Mouse (Mus musculus) cerebellum, postnatal 4 days (tissue): ENCODE measurements around the gene Itpr2.

Source experiments
- DNase-seq, 2 experiments: peaks; one replicate each; pipeline ENCODE4 v3.0.0; 2022; ENCODE audit warnings: low spot score in 2 of 2, mixed read lengths in 1 of 2

Gene Itpr2

DNA sequence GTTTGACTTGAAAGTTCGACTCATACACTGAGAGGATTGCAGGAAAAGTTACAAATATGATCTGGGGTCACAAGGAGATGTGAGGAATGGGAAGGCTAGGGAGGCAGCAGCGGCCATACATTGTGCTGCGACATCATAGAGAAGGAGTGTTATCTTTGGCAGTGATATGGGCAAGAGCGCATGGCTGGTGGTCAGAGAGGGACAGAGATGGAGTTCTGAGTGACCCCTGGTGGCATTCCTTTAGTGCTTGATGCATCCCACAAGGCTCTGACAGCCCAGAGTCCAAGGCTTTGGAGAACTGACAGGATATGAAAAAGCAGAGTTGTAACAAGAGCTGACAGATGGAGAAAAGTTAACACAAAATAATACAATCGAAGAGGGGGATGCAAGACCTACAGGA lies 334.8 kb downstream of the Itpr2 start:
- no peak for DNase-seq

DNA sequence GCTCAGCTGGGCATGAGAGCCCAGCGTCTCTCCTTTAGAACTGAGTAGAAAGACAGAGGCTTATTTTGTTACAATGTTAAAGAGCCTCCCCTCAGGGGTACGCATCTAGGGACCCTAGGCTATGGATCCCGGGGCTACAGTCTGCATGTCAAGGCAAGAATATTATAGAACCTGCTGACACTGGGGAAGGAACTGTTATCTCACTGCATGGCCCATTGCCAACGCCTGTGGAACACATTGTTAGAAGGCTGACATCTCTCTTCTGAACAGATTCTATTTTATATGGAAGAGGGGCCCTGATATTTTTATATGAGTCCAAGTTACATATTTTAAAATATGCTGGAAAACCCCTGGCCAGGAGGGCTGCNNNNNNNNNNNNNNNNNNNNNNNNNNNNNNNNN lies 342.4 kb downstream of the Itpr2 start:
- DNase-seq = no peak

DNA sequence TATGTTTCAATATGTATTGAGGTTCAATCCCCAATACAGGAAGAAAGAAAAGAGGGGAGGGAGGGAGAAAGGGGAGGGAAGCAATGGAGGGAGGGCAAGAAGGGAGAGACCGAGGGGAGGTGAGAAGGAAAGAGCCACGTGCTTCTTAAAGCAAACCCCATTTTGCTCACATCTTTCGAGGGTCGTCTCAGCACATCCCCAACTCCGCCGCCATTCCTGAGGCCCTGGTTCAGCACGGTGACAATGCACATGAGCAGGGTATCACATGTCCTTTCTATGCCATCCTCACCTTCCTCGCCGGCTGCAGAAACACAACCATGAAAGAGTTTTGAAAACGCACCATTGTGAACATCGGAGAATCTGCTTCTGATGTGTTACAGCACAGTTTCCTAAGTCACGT lies 343.3 kb downstream of the Itpr2 start:
- no peak for DNase-seq

DNA sequence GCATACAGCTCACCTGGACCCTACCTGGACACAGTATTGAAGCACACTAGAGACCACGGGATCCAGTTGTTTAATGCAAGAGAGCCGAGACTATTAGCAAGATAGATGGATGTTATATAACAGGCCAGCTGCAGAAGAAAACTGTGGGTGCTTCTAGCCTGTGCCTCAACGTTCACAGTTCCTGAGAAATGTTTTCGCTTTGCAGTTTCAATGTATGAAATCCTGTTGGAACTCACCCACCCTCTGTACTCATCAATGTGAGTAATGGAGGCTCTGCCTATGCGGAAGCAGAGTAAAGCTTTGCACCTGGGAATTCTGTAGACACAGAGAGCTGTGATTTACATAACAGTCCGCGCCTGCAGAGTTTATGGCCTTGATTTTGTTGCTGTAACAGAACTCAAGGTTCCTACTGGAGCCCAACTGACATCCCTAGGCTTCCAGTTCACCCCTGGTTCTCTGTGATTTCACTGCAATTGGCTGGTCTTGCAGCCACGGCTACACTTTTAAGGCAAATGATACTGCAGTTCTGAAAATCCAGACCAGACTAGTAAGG lies 344.0 kb downstream of the Itpr2 start:
- DNase-seq = no peak

DNA sequence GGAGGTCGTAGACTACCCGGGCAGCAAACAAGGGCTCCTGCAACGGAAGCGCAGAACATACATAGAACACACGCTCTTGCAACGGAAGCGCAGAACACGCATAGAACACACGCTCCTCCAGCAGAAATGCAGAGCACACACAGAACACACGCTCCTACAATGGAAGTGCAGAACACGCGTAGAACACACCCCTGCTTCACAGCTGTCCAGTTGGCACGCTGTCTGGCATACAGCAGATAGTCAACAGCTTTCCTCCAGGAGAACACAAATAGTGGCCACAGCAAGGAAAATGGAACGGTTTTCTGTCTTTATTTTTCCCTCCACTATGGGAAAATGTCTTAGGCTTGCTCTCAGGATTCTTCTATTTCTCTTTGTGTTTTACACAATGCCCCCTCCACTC lies 344.9 kb downstream of the Itpr2 start:
- no peak for DNase-seq

DNA sequence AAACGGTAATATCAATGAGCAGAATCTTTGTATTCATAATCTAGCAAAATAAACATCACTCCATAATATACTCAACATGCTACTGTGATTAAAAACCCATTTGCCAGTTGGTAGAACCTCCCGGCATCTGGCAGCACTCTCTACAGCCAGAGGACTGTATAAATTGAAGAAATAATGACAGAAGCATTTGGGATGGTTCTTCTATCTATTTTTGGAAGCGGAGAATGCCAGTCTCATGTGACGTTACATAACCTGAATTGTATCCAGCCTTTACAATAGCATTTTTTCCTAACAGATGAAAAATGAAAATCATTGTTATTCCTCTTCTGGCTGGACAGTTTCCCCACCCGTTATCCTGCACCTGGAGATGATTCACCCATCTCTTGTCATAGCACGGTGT lies 345.5 kb downstream of the Itpr2 start:
- DNase-seq = no peak

DNA sequence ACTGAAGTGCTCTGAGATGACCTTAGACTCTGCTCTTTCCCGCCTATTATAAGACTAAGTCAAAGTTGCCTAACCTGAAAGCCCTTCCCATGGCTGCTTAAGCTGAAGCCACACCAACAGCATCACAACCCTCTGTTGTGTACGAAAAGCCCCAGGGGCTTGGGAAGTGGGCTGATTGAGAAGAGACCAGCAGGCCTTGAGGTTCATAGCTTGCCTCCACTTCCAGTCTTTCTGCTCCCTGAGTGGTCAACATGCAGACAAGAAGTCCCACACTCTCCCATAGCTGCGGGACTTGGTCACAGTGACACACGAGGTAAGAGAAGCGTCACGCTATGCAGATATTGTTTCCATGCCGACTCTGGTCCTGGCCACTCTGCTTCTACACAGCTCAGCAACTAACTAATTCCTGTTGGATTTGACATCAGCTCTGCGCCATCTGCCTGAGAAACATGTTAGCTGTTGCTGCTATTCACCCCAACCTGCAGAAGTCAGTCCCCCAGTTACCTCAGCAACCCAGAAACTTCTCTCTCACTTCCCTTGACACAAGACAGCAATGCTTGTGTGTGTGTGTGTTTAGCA lies 346.8 kb downstream of the Itpr2 start:
- DNase-seq = no peak

DNA sequence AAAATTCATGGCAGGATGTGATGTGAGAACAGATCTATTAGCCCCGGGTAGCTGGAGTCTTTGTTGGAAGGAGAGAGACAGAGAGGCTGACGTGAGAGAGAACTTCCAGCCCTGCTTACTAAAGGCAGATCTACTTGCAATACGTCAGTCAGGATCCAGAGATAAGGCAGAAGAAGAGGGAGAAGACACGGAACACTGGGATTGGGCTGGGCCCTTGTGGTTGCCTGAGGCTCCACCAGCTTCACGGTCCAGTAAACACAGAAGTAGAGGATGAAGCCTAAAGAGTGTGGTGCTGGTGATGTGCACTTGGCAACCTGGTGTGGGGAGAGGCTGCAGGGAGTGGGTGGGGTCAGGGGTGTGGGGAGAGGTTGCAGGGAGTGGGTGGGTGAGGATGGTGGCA lies 349.2 kb downstream of the Itpr2 start:
- no peak for DNase-seq

DNA sequence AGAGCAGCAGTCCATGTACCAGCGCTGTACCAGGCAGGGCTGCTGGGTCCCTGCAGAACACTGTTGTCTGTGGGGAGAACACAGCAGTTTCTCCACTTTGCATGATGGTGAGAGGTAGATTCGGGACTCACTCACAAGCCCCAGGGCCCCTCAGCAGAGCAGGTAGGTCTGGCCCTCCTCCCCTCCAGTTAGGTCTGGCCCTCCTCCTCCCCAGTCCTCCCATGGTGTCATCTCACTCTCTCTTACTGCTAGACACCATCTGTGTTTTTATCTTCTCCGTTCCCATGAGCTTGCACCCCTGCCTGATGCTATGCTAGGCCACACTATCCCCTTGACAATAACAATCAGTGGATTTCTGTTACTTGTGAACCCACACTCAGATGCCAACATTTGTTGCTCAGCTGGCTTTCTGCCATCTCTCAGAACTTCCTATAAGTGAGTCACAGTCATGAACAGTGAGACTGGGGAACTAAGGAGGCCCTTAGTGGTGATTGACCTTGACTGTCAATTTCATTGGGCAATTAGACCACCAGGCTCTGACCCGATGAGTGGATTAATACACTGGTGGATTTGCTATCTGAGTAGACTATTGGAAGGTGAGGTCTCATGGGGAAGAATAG lies 360.9 kb downstream of the Itpr2 start:
- DNase-seq = no peak

DNA sequence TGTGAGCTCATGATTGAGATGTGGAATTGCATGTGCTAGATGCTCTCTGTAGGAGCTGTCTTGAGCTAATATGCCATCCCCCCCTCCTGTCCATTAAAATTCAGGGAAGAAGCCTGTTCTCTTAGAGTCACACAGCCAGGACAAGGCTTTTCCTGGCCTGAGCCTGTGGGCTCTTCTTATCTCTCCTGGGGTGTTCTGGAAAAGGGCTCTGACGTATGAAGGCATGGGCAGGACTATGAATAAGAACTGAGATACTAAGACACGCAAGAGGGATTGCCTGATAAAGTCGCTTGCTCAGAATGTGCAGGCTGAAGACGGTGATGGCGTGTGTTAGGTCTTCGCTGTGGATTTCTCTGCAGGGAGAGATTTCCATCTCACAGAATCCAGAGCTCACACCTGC lies 361.9 kb downstream of the Itpr2 start:
- DNase-seq = no peak

DNA sequence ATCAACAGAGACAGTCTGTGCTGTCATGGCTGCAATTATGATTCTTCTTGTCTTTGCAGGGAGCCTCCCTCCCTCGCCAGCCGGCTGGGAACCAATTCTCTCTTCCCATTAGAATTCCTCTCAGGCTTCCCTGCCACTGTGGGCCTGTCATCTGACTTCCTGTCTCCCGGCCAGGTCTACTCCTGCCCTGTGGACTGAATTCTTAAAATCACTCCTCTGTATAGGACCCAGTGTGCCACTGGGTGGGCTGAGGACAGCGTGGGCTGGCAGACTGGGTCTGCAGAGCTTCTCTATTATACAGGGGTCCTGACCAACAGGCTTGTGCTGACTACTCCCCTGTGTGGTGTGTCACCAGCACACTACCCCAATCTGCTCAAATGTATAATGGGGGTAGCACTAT lies 365.4 kb downstream of the Itpr2 start:
- DNase-seq = peak in 1 of 2 experiments; percentile 39

DNA sequence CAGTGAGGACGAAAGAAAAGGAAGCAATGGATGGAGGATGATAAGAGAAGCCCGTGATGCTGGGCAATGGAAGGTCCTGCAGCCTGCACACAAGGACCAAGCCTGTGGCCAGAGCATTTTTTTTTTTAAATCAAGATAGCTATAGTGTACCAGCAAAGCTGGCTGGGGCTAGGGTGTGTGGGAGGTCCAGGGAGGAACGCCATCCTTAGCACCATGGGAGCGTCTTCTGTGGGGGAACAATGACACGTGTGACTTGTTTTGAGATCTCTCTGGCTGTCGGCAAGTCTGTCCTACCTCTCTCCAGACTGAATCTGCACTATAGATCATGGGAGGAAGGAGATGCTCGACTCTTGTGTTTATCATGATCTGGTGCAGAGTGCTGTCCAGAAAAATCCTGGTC lies 365.8 kb downstream of the Itpr2 start:
- no peak for DNase-seq

DNA sequence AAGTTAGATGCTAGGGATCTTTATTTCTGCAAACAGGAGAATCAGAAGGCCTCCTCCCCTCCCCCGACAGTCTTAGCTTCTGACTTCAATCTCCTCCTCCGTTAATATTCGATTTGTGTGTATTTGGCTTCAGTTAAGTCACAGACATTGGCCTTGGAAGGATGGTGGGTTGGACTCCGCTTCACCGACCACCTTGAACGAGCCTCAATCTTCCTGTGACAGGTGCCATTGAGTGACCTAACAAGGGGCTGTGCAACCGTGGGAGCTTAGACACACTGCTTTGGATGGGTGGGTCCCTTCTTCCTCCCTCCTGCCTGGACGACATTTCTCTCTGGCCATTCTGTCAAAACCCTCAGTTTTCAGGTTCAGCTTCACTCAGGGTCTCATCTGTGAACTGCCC lies 366.7 kb downstream of the Itpr2 start:
- no peak for DNase-seq

DNA sequence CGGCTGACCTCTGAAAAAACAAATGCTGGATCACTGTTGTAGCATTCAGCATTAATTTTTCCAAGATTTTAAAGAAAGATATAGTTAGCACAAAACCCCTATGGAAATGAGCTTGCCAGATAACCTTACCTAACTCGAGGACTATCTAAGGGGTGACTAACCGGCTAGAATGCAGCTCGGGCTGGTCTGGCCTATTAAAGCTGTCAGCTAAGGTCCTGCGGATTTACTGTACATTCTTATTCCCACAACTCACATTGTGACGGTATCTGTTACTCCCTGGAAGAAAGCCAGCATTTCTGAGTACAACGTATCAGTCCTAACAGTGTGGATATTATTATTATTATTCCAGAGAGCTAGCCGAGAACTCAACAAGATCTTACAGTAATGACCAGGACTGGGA lies 368.1 kb downstream of the Itpr2 start:
- no peak for DNase-seq

DNA sequence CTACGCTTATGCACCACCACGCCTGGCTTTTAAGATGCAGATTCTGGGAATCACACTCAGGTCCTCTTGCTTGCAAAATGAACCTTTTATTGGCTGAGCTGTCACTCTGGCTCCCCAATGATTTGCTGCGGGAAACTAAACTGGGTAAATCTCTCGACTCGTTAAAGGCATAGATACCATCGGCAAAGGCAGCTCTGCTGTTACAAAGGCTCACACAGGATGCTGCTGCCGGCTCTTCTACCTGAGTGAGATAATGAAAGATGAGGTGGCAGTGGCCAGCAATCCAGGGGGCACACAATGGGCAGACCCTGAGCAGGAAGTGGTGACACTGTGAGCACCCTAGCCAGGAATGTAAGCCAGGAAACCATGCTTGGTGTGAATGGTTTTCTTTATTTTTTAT lies 373.0 kb downstream of the Itpr2 start:
- no peak for DNase-seq

DNA sequence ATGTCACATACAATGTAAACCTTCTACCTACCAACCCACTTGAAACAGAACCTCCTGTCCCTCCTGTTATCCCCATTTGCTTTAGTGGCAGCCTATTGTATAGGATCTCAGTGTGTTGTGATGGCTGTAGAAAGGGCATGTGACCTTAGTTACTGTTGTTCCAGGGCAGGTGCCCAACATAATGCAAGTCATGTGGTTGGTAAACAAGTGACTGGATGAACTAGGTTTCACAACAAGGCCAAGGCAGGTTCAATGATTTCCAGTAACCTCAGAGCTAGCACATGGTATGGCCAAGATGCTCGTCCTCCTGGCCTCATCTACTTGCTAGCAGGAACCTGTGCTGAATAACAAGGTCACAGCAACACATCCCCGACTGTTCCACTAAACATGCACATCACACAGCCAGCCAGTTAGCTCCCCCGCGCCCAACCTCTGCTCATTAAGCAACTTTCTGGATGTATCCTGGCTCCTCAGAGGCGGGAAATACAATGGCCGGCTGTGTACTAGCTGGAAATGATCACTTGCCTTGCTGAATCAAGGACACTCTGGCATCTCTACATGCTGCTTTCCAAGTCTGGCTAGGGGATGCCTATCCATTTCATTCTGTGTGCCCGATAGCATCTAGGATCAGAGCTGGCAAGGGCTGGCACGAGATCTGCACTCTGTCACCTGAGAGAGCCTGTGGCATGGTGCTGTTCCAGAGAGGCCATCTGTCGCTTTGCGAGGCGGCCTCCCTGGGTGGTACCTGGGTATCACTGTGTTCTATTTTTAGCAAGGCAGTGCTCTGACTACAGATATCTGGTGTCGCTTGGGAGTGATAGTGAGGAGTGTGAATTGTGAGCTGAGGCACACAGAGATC lies 375.0 kb downstream of the Itpr2 start:
- no peak for DNase-seq

DNA sequence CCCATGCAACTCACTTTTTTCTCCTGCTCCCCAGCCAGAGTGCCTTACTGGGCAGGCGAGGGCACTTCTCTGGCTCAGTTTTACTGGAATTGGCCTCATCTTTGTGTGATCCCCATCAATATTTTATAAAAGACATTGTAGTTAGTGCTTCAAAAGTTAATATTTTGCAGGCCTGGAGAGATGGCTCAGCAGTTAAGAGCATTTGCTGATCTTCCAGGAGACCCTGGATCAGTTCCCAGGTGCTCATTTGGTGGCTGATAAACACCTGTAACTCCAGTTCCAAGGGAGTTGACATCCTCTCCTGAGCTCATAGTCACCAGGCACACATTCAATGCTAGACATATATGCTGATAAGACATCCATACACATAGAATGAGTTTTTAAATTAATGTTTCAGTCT lies 376.4 kb downstream of the Itpr2 start:
- DNase-seq = no peak

DNA sequence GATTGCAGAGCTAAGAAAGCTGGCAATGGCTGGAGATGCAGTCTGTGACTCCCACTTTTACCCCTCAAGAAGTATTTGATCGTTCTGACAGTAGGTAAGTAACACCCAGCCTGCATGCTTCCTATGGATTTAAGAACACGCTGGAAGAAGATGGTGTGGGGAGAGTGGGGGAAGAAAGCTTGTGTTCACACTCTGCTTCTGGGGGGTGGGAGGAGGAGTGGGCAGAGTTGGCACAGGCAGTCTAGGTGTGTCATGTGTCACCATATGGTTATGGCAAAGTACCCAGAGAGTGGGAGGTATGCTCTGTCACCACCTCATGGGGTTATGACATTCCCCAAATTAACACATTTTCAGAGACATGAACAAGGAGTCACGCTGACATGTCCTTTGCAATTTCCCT lies 377.5 kb downstream of the Itpr2 start:
- no peak for DNase-seq

DNA sequence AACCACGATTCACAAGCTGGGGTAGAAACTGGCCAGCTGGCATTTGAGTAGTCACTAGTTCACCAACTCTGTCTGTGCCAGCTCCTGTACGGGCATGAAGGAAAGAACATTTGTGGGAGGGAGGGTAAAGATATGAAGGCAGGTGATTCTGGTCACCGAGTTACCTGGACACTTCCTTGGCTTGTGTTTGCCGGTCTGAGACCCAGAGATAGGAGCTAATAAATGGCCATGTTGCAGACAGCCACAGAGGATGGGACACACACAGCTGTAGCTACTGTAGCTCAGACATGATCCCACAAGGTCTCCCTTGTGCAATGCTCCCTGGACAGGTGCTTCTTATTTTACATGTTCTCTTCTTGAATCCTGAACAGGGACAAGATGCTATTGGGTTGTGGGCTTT lies 378.4 kb downstream of the Itpr2 start:
- no peak for DNase-seq

DNA sequence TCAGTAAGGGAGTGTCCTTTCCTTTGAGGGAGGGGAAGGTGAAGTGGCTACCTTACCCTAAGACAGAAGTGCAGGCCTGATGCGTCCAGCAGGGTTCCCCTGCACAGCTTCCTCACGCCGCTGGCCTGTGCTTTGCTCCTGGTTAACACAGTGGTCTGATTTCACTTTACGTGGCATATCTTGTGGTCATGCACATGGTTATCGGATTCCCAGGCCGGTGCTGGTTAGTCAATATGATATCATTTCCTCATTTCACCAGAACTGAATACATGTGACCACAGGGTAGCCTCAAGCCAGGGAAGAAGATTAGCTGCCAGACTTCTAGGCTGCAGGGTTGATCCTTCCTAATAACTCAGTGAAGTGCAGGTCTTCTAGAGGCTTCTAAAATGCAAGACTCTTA lies 381.9 kb downstream of the Itpr2 start:
- DNase-seq = no peak

DNA sequence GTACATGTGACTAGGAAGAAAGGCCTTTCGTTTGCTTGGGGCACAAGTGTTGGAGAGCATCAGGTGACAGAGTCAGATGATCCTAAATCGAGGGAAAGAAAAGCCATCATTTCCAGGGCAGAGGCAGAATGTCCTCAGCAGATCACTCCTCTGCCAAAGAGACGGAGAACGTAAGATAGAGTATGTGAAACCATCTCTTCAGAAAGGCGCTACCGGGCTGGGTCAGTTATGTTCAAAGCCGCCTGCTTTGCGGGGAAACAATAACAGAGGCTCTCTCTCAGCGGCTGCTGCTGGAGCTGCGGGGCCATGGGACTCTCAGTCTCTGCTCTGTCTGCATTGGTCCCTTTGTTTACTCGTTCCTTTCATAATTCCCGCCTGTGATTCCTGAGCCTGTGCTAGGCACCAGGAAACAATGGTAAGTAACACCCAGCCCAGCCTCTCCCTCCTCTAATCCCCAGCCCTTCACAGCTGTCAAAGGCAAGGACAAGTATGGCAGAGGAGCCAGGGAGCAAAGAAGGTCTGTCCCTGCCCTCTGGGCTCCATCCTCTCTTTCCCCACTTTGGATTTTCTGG lies 387.2 kb downstream of the Itpr2 start:
- DNase-seq = no peak

DNA sequence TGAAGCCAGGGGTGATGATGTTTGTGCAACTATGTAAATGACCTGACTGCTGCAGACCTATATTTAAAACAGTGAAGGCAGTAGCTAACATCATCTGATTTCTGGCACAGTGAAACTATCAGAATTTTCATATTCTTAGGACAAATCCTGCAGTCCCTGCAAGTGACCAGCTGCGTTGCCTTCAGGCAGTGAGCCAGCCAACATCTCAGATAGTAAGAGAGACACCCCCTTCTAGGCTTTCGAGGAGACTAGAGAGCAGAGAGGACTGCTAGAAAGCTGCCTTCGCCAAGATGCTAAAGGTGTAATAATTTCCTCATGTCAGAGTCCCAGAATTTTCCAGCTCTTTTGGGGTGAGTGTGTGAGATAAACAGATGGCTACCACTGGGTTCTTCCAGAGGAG lies 388.0 kb downstream of the Itpr2 start:
- DNase-seq = no peak

DNA sequence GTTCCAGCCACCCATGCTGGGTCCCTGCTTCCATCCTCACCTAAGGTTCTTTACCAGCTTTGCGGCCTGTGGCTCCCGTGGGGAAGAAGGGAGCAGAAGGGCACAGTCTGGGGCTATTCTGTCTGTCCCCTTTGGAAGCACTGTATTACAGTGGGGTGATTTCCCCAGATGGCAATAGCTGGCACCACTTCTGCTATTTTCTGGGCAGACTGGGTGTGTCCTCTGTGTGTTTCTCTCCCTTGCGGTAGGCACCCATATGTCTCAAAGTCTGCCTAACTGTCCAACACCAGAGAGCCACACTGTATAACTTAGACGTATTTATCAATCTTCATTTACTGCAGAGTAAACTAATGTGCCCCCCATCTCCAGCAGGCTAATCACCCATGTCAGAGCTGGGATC lies 388.9 kb downstream of the Itpr2 start:
- no peak for DNase-seq
